Mouse (Mus musculus): Measurements from ENCODE around the gene Dnase2b.

Gene Dnase2b

DNA sequence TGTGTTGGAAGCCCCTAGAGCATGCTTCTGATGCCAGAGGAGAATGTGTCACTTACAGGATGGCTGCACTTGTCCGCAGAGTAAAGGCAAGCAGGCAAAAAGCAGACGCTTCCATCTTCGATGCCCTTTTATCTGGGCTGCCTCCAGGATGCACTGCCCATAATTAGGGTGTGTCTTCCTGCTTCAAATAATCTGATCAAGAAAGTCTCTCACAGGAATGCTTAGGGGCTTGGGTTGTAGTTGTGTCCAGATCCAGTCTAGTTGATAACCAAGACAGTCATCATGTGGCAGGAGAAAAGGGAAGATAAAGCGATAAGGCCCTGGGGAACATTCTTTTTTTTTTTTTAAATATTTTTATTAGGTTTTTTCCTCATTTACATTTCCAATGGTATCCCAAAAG, at the start of gene Dnase2b:
Gene Dnase2b (minus strand): TSS at position 101 of the 400 bp plus-strand sequence.
- DNase-seq (ENCODE audit: low spot score) = no peak

DNA sequence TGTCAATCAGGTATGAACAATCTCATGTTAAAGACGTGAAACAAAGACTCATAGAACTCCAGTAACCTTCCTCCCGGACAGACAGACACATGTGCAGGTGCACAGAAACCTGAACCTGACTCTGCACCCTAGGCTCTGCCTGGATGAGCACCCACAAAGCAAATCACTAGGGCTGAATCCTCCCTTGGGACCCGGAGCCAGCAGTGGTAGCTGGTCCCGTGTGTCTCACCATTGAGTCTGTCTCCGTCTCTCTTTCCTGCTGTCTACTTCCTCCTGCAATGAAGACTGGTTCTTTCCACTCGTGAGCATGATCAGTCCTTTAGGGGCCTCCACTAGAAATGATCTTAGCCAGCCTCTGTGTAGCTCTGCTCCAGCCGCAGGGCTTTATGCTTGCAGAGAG, 46.5 kb upstream of the Dnase2b start:
- DNase-seq (ENCODE audit: low spot score) = no peak

DNA sequence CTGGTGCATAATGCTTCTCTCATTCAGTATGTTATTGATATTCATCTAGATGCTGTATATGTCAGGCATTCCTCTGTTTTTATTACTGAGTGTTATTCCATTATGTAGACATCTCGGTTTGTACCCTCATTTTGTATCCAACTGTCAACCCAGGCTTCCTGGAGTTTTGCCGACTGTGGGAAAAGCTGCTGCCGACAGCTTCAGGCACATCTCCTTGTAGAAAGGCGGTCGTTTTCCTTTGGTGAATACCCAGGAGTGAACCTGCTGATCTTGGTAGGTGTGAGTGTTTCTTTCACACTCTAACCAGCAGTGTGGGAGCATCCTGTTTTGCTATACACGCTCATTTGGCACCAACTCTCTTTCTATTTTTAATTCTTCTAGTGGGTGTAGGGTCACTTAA, 45.6 kb upstream of the Dnase2b start:
- DNase-seq (ENCODE audit: low spot score) = no peak

DNA sequence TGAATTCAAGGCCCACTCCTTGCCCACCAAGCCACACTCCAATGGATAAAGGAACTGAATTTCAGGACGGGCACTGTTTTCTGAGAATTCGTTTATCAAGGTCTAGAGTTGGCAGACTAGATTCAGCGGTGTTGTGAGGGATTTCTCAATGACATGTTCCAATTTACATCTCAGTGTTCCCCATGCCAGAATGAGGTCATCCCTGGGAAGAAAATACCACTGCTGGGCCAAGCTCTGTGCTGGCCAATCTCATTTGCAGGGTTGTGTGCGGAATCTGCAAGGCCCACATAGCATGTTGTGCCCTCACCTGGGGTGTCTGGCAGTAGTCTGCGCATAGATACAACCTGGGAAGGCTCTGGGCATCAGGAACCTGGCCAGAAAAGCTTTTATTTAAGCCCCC, 43.9 kb upstream of the Dnase2b start:
- no peak for DNase-seq (ENCODE audit: low spot score)

DNA sequence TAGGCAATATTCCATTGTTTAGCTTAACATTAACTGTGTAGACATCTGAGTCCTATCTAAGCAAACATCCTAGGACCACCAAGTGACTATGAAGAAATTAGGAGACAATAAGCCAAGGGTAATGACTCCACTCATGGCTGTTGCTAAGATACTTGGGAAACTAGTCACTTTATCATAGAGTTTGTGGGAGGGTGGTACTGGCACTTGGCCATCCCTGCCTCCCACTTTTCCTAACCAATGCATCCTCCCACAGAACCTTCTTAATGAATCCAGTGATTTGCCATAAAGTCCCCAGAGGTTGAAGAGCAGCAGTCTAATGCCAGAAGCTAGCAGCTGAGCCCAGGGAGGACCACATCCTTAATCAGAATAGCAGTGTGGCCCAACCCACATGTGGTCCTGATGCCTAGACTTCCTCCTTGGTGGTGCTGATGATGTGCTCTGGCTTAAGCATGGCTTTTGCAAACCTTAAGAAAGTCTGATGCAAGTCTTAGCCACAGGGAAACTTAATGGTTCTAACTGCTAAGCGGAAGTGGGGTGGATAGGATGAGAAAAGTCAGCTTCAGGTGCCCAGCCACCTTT, 42.8 kb upstream of the Dnase2b start:
- DNase-seq (ENCODE audit: low spot score) = no peak

DNA sequence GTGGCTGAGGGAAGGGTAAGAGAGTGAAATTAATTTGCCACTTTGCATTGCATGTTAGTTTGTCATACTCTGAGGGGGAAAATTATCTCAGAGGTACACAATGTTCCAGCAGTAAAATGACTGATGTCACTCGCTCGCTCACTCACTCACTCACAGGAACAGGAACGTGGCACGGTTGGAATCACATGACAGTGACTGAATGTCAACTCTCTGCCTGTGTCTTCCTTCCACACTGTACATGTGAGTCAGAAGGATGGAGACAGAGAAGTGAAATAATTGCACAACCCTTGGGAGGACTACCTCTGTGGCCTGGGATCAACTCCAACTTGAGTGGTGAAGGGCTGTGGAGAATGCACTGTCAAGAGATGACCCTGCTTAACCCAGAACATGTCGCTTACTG, 42.0 kb upstream of the Dnase2b start:
- DNase-seq (ENCODE audit: low spot score) = no peak

DNA sequence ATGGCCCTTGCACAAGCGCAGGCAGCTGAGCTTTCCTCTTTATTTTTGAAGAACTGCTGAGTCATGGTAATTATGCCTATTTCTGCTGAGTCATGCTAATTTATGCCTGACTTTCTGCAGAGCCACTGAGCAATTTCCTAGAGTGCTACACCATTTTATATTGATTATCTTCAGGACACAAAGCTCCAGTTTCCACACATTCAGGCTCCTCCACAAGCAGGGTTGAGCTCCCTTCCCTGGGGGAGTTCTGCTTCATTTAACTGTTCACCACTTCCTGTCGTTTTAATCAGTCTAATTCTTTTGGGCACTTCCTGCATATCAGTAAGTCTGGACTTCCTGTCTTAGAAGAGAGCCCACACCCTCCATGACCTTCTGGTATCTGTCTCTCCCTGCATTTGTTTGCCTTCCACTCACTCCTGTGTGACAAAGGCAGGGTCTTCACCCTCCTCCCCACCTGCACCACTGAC, 39.7 kb upstream of the Dnase2b start:
- DNase-seq (ENCODE audit: low spot score) = no peak

DNA sequence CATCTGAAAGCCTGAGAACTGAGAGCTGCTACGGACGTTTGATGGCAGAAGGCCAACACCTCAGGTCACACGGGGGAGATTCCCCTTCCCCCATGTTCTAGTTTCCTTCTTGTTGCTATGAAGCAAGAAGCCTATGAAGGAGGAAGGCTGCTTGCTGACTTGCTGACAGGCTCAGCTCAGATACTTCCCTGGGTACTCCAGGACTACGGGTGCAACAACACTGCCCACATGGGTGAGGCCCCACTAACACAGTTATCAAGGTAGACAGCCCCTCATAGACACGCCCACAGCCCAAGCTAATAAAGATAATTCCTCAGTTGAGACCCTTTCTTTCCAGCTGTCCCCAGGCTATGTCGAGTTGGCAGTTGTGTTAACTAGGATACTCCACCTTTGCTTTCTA, 38.3 kb upstream of the Dnase2b start:
- no peak for DNase-seq (ENCODE audit: low spot score)

DNA sequence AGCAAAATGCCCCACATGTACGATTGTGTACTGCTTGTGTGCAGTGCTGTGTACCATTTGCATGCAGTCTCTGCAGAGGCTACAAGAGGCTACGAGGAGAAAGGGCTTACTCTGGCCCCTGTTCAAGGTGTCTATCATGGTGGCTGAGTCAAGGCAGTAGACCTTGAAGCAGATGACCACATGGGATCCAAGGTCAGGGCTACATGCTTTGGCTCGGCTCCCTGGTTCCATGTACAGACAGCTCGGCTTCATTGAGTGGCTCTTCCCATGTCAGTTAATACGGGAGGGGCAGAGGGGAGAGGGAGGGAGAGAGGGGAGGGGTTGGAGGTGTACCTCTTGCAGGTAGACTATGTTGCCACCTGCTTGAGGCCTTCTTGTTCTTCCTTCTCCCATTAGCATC, 37.0 kb upstream of the Dnase2b start:
- no peak for DNase-seq (ENCODE audit: low spot score)

DNA sequence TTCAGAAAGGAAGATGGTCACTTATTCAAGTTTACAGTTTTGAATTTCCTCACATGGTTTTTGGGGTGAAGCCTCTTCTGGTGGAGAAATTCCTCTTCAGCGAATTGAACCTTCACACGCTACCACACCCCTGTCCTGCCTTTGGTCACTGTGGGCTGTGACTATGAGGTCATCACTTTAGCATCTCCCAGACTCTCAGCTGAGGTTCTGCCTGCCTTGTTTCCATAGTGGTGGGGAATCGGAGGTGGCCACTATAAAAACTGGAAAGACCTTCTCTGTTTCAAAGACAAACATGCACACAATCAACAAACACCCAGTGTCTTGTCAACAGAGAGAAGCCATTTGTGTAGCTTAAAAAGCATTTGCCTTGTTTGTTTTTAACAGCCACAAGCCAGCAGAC, 35.8 kb upstream of the Dnase2b start, which contains the start of gene 4930503B20Rik:
Gene 4930503B20Rik (minus strand): TSS at position 101 of the 400 bp plus-strand sequence.
- no peak for DNase-seq (ENCODE audit: low spot score)

DNA sequence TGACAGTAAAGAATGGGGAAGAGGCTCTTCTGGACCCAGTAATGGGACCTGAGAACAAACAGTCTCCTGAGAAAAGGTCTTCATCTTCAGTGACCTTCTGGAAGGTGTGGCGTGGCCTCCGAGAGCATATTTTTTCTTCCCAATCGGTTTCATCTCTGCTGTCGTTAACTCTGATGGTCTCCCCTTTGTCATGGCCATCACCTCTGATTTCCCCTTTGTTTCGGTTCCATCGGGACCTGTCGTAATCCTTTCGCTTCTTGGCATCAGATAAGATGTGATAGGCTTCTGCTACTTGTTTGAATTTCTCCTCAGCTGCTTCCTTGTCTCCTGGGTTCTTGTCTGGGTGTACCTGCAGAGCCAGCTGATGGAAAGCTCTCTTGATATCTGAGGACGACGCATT, 35.3 kb upstream of the Dnase2b start:
- DNase-seq (ENCODE audit: low spot score) = no peak

DNA sequence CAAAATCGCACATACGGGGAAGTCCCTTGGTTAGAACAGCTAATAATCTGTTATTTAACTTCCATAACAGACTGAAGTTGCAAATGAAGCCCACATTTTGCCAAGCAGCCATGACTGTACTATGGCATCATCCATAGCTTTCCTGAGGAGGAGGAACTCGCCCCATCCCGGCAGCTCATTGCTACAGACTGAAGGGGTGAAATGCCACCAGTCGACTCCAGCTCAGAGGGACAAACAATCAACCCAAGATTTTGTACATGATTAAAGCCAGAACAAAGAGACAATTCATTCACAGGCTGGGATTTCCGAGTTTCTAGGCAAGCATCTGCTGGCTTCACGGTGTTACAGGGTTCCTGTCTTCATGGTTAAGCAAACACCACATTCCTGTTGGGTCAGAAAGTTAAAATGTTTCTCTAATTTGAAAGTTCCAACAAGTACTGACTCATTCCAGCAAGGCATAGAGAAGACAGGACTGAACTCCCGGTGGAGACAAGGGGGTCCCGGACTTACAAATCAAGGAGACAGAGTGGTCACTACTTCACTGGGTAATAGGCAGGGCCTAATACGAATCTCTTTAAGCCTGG, 34.0 kb upstream of the Dnase2b start:
- DNase-seq (ENCODE audit: low spot score) = no peak

DNA sequence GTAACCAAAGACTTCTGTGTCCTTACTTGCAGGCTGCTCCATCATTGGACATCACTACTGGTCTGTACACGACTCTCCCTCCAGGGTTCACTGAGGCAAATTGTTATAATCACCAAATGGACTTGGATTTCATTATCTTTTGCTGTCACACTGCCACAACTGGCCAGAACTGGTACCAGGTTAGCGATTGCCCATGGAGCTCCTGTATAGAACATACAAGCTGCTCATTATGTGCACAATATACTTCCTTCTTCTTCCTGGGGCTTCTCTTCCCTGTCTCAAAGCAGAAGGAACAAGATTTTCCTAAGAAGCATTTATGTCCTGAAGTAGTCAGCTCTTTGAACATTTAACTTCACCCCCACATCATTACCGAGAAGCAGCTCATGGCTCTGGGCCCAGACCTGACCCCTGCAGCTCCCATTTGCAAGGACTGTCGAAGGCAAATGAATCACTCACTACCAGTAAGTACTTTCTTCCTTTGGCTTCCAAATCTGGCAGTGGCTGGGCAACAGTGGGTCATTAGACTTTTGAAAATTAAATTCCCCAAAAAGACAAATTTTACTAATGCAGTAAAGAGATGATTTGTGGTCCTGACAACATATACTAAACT, 26.5 kb upstream of the Dnase2b start:
- DNase-seq (ENCODE audit: low spot score) = no peak

DNA sequence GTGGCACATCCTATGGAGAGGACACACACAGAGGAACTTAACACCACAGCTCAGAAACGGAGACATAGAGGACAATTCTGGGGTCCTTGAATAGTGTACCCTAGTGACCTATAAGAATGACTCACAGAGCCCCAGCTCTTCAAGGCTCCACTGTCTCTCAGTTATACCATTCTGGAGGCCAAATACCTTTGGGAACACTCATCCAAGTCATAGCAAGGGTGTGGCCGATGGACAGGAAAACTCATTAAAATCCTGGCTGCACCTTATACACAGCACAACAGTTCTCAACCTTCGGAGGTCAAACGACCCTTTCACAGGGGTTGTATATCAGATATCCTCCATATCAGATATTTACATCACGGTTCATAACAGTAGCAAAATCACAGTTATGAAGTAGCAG, 17.1 kb upstream of the Dnase2b start:
- DNase-seq (ENCODE audit: low spot score) = no peak

DNA sequence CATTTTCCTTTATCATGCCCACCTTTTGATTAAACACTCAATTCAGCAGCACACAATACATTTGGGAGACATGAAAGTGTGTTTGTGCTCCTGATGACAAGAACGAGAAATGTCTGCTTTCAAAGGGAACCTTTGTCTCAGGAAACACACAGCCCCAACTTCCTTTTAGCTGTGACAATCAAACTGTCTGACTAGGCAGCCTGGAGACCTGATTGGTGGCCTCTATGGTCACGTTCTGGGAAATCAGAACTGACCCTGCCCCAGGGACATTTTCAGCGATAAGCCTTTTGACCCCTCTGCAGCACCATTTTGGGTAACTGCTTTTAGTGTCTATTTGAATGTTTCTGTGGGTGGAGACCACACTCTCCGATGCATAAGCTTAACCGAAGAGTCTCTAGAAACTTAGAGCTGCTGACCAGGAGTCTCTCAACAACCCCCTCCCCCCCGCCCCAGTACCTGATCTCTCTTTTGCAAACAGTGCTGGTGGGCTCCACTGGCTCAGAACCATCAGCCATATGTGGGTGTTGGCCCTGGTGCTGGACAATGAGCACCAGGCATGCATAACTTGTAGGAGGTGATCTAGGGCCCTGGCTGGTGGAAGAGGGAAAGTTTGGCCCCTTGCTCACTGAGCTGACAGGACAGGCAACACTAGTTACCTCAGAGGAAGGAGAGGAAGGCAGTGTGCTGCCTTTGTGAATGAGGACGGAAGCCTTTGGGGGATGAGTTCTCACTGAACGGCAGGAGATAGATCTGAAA, 13.0 kb upstream of the Dnase2b start:
- no peak for DNase-seq (ENCODE audit: low spot score)

DNA sequence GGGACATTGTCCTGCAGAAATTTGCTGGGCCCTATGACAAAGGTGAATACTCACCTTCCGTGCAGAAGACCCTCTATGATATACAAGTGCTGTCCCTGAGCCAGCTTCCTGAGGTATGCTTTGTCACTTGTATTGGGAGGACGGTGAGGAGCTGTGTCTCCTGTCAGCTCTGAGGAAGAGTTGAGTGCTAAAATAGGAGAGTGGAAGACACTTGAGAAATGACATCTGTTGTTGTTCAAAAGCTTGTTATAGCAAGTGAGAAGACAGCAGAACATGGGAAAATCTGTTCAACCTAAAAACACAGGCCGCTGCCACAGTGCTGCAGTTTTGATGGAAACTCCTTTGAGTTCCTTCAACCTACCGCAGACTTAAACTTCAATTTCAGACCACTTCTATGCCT, 10.4 kb upstream of the Dnase2b start:
- no peak for DNase-seq (ENCODE audit: low spot score)

DNA sequence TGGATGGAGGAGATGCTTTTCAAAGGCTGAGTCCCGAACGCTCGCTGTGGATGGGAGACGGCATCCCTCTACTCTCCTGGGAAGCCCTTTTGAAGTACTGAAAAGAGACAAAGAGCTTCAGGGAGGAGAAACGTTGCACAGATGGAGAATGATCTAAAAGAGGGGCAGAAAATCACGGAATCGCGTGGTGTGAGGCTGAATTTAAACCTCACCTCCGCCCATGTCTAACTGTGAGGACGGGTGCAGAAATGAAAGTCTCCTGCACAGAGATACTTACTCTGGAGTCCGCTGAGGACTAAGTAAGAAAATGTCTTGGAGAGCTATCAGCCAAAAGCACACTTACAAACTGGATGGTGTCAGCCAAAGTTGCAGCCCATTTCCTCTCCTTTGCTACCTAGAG, 6.6 kb upstream of the Dnase2b start:
- DNase-seq (ENCODE audit: low spot score) = no peak

DNA sequence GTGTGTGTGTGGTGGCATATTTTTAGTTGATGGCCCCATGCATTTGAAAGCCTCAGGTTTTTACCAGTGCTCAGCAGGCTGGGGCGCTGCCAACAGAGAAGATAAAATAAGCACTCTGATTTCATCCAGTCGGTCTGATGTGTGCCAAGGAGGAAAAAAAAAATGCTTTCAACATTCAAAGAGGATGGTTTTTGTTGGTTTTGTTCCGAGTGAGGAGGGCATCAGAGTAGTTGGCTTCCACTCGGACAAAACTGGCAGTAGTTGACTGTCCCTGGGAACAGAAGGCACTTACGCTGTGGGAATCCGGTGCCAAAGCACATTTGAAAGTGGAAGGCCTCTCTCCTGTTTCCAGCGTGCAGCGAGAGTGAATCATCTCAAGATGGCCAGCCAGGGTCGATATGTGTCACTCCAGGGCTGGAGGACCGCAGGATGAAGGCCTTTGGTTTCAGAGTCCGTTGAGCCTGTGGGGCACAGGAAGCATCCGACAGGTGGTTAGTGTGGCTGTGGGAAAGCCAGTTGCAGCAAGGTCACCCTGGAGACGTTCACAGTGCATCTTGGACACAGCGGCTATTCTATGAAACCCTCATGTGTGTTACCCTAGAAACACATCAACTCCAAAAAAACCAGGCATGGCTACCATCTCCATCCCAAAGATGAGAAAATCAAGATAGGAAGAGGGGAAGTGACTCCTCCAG, 5.3 kb upstream of the Dnase2b start:
- no peak for DNase-seq (ENCODE audit: low spot score)

DNA sequence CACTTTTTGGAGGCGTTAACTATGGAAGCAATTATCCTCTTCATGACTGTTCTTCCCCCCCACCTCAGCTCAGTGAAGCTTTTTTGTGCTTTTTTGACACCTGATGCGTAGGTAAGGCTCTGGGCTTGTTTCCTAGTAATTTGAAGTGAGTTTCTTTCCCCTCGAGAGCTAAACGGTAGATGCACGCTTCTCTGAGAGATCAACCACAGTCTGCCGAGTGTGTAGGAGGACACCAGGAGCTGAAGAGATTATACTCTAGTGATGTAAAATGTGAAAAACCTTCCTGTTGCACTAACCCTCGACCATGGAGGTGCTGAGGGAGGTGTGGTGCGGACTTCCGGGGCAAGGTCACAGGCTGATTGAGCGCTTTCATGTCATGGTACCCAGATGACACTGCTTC, 4.7 kb upstream of the Dnase2b start:
- DNase-seq (ENCODE audit: low spot score) = no peak

DNA sequence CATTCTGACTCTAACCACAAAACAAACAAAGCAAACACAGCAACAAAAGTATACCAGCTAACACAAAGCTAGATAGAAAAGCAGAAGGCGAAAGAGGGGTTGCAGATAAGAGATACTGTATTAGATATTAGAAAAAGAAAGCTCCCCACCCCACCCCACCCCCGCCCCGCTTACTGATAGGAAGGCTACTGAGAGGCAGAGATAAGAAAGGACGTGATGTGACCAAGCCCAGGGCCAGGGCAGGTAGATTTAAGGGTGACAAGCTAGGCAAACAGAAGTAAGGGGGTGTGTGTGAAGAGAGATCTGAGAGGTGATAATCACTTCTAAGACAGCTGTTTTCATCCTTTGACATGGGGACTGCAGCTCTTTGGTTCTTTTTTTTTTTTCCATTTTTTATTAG, 3.0 kb upstream of the Dnase2b start:
- no peak for DNase-seq (ENCODE audit: low spot score)

DNA sequence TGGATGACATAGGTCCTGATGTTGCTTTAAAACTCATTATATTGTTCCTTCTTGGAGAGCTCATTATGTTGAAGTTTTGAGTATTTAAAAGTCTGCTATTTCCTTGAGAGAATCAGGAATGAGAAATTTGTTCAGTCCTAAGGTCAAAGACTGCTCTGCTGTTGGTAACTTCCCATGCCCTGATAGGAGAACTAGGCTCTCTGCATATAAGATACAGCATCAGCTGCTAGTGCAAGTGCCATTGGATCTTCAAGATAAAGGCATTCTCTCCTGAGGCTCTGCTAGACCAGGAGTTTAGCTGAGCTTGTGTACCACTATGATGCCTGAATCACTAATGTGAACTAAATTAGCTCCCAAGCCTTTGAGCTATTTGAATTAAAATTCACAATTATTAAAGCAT, 2.5 kb upstream of the Dnase2b start:
- DNase-seq (ENCODE audit: low spot score) = no peak

DNA sequence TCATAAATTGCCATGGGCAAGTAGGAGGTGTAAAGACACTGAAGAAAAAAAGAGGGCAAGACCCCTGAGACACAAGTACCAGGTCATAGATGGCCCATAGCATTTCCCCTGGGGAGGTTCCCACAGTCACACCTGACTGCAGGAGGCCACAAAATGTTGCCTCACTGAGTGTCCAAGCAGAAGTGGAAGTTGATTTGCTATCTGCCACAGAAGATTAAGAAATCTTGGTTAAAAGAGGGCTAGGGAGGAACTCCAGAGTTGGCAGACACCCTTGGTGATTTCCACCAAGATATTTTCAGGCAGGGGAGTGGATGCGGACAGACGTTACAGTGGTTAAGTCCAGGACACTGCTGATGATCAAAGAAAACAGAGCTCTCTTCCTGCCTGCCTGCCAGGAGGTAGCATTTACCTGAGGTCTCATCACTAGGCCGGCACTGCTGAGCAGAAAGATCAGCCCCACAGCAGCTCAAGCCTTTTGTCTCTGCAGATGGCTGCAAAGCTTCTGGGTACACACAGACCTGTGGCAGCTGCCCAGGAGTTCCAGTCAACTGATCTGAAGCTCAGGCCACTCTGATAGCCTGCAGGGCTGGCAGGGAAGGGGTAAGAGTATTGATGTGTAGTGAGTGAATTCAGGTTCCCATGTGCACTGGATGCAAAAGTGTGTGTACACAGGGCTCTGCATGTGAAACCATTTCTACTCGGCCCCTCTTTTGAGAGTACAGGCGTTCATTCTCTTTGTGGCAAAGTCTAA, 1.3 kb upstream of the Dnase2b start:
- no peak for DNase-seq (ENCODE audit: low spot score)
